Mouse (Mus musculus): Measurements from ENCODE around the gene Amdhd1. TPM values are rescaled to one million over a fixed set of nuclear protein-coding genes. Genes with fewer than 3 reads are reported as not detected.

Amdhd1 gene
- total and polyA plus RNA-seq, 3 experiments, result 0.06 TPM; not detected in 2

DNA sequence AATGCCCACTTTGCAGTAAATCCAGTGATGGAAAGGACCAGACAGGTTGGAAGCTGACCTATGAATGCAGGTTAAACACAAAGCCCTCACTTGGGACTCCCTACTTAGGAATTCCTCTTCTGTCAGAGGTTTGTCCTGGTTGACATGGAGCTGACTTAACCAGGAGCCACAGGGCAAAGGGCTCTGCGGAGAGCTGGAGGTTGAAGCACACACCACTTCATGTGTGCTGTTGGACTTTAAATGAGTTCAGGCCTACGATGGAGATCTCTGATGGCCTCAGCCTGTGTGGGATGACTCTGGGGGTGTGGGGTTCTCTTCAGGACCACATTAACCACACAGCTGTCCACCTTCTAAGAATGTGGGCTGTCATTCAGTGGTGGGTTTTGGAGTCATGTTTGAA is 1.5 kb downstream of the Amdhd1 start:
- WGBS, result 98% methylated on average over 2 of the region's 2 CpGs
- no peak overlapping the region for H3K4me3 ChIP-seq
- no peaks in the 10 kb centered on the region for H3K36me3 ChIP-seq (ENCODE audit: control insufficient read depth, insufficient read depth, low read length)
- no peak for TF ChIP-seq CTCF (IDR thresholded peaks at IDR 0.05)
- TF ChIP-seq POLR2A (IDR thresholded peaks at IDR 0.05; ENCODE audit: insufficient read depth, low read depth, low read length), result no peak
- no peak for TF ChIP-seq EP300 (IDR thresholded peaks at IDR 0.05; ENCODE audit: insufficient read depth, low read depth, low read length)
- H3K9ac ChIP-seq (ENCODE audit: low read depth, low read length), result no peak overlapping the region
- no peaks in the 10 kb centered on the region for H3K79me2 ChIP-seq (replicated peaks; ENCODE audit: control insufficient read depth, insufficient read depth, low read length)
- H3K27ac ChIP-seq, result no peak overlapping the region
- no peak for DNase-seq
- H3K4me1 ChIP-seq (ENCODE audit: control insufficient read depth, insufficient read depth, low read length), result peaks cover 3% of the 10 kb centered on the region
- no peaks in the 10 kb centered on the region for H3K27me3 ChIP-seq (ENCODE audit: control insufficient read depth, insufficient read depth, low read length)
- intact Hi-C loops (cut with DNase I), result no loop called here

DNA sequence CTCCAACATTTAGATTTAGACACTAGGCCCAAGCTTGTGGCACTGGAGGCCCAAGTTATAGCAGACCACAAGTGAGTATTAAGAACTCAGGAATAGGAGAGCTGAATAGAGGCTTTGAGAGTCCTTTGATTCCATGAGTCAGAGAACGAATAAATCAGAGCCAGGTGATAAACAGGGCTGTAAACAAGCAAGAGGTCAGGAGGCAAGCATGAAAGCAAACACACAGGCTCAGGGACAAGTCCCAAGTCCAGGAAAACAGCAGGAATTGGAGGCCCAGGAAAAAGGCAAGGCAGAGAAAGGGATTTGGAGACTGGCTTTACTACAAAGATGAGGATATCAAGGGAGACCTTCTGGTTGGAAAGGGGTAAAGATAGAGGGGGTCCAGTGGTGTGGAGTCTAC is 14.5 kb downstream of the Amdhd1 start:
- DNase-seq, result no peak
- intact Hi-C loops (cut with DNase I), result no loop called here
- 92% methylated on average over 1 of the region's 1 CpGs for WGBS

DNA sequence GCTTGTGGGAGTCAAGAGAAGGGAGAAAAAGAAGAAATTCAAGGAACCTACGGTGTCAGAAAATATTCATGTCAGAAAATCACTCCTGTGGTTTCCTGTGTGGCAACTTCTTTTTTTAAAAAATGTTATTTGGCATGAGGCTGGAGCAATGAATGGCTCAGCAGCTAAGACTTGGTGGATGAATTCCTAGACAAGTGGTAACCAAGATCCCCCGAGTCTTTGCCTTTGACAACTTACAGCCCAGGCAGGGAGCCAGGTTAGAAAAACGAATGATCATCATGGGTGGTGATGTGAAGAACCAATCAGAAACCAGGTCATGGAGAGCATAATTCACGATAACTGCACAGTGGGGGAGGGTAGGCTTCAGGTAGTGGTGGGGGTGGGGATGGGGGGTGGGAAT is 18.8 kb downstream of the Amdhd1 start:
- WGBS, result 62% methylated on average over 4 of the region's 4 CpGs

More for the DNA sequence above, 14.5 kb downstream of the Amdhd1 start:
- Histone ChIP-seq H3K79me2 (replicated peaks; ENCODE audit: control insufficient read depth, insufficient read depth, low read length) (no peaks in the 10 kb centered on the region), H3K27ac (no peak overlapping the region), H3K36me3 (ENCODE audit: control insufficient read depth, insufficient read depth, low read length) (no peaks in the 10 kb centered on the region), H3K4me3 (no peak overlapping the region), H3K4me1 (ENCODE audit: control insufficient read depth, insufficient read depth, low read length) (no peaks in the 10 kb centered on the region), H3K27me3 (ENCODE audit: control insufficient read depth, insufficient read depth, low read length) (no peaks in the 10 kb centered on the region), H3K9ac (ENCODE audit: low read depth, low read length) (no peak overlapping the region)
- TF ChIP-seq EP300 (IDR thresholded peaks at IDR 0.05; ENCODE audit: insufficient read depth, low read depth, low read length) (no peak), POLR2A (IDR thresholded peaks at IDR 0.05; ENCODE audit: insufficient read depth, low read depth, low read length) (no peak), CTCF (IDR thresholded peaks at IDR 0.05) (no peak)

DNA sequence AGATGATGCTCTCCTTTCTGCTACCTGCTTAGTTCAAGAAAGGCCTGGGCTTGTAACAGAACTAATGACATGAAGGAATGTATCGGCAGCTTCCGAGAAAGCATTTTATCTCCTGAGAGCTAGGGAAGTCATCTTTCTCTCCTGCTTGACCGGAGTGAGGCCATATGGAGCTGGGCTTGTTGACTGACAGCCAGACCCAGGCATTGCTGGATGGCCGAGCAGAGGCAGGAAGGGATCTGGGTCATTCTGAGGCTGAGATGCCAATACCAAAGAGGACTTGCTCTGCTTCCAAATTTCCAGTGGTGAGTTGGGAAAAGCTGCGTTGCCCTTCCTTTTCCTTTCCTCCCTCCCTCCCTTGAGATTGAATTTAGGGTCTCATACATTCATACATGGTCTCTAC is 20.1 kb downstream of the Amdhd1 start:
- no peaks in the 10 kb centered on the region for H3K79me2 ChIP-seq (replicated peaks; ENCODE audit: control insufficient read depth, insufficient read depth, low read length)
- 65% methylated on average over 5 of the region's 5 CpGs for WGBS
- no peaks in the 10 kb centered on the region for H3K27me3 ChIP-seq (ENCODE audit: control insufficient read depth, insufficient read depth, low read length)
- TF ChIP-seq POLR2A (IDR thresholded peaks at IDR 0.05; ENCODE audit: insufficient read depth, low read depth, low read length) (no peak), EP300 (IDR thresholded peaks at IDR 0.05; ENCODE audit: insufficient read depth, low read depth, low read length) (no peak), CTCF (IDR thresholded peaks at IDR 0.05) (no peak)
- H3K4me1 ChIP-seq (ENCODE audit: control insufficient read depth, insufficient read depth, low read length), result no peaks in the 10 kb centered on the region
- no peak overlapping the region for H3K27ac ChIP-seq
- H3K4me3 ChIP-seq, result no peak overlapping the region
- intact Hi-C loops (cut with DNase I), result no loop called here
- DNase-seq, result no peak
- no peaks in the 10 kb centered on the region for H3K36me3 ChIP-seq (ENCODE audit: control insufficient read depth, insufficient read depth, low read length)
- no peak overlapping the region for H3K9ac ChIP-seq (ENCODE audit: low read depth, low read length)

More for the DNA sequence above, 18.8 kb downstream of the Amdhd1 start:
- no peak for DNase-seq
- H3K9ac ChIP-seq (ENCODE audit: low read depth, low read length), result no peak overlapping the region
- TF ChIP-seq POLR2A (IDR thresholded peaks at IDR 0.05; ENCODE audit: insufficient read depth, low read depth, low read length) (no peak), EP300 (IDR thresholded peaks at IDR 0.05; ENCODE audit: insufficient read depth, low read depth, low read length) (no peak), CTCF (IDR thresholded peaks at IDR 0.05) (no peak)
- H3K27me3 ChIP-seq (ENCODE audit: control insufficient read depth, insufficient read depth, low read length), result no peaks in the 10 kb centered on the region
- no peak overlapping the region for H3K4me3 ChIP-seq
- H3K36me3 ChIP-seq (ENCODE audit: control insufficient read depth, insufficient read depth, low read length), result no peaks in the 10 kb centered on the region
- no peak overlapping the region for H3K27ac ChIP-seq
- intact Hi-C loops (cut with DNase I), result no loop called here
- no peaks in the 10 kb centered on the region for H3K79me2 ChIP-seq (replicated peaks; ENCODE audit: control insufficient read depth, insufficient read depth, low read length)
- no peaks in the 10 kb centered on the region for H3K4me1 ChIP-seq (ENCODE audit: control insufficient read depth, insufficient read depth, low read length)

DNA sequence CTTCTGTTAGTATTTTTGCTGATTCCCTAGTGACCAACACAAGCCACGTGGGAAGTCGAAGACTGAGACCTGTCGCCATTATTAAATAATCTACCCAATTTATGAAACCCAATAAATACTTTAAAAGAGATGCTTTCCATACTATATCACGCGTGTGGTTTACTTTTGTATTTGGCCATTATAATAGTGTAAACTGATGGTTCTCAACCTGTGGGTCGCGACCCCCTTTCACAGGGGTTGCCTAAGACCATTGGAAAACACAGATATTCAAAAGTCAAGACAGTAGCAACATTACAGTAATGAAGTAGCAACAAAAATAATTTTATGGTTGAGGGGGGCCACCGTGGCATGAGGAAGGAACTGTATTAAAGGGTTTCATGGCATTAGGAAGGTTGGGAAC is 20.7 kb downstream of the Amdhd1 start:
- 90% methylated on average over 8 of the region's 8 CpGs for WGBS
- no peak overlapping the region for H3K27ac ChIP-seq
- no peak for DNase-seq
- H3K36me3 ChIP-seq (ENCODE audit: control insufficient read depth, insufficient read depth, low read length), result no peaks in the 10 kb centered on the region
- H3K27me3 ChIP-seq (ENCODE audit: control insufficient read depth, insufficient read depth, low read length), result no peaks in the 10 kb centered on the region
- H3K79me2 ChIP-seq (replicated peaks; ENCODE audit: control insufficient read depth, insufficient read depth, low read length), result no peaks in the 10 kb centered on the region
- no peak overlapping the region for H3K4me3 ChIP-seq
- H3K9ac ChIP-seq (ENCODE audit: low read depth, low read length), result no peak overlapping the region
- no peaks in the 10 kb centered on the region for H3K4me1 ChIP-seq (ENCODE audit: control insufficient read depth, insufficient read depth, low read length)
- TF ChIP-seq EP300 (IDR thresholded peaks at IDR 0.05; ENCODE audit: insufficient read depth, low read depth, low read length) (no peak), POLR2A (IDR thresholded peaks at IDR 0.05; ENCODE audit: insufficient read depth, low read depth, low read length) (no peak), CTCF (IDR thresholded peaks at IDR 0.05) (no peak)
- intact Hi-C loops (cut with DNase I), result no loop called here

DNA sequence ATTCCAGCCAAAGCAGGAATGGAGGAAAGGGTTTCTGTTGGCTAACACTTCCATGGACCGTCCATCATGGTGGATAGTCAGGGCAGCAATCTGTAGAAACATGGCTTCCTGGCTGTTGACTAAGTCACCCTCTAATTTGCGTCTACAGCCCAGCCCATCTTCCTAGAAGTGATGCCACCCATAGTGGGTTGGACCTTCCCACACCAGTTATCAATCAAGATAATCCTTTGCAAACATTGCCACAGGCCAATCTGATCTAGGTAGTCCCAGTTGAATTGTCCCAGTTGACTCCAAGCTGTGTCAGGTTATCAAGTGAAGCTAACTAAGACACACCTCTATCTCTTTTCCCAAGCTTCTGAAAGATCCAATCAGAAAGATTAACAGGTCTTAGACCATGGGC is 21.2 kb downstream of the Amdhd1 start:
- Histone ChIP-seq H3K4me3 (no peak overlapping the region), H3K27ac (no peak overlapping the region), H3K27me3 (ENCODE audit: control insufficient read depth, insufficient read depth, low read length) (no peaks in the 10 kb centered on the region), H3K4me1 (ENCODE audit: control insufficient read depth, insufficient read depth, low read length) (no peaks in the 10 kb centered on the region), H3K79me2 (replicated peaks; ENCODE audit: control insufficient read depth, insufficient read depth, low read length) (no peaks in the 10 kb centered on the region), H3K36me3 (ENCODE audit: control insufficient read depth, insufficient read depth, low read length) (no peaks in the 10 kb centered on the region), H3K9ac (ENCODE audit: low read depth, low read length) (no peak overlapping the region)
- TF ChIP-seq POLR2A (IDR thresholded peaks at IDR 0.05; ENCODE audit: insufficient read depth, low read depth, low read length), result no peak
- TF ChIP-seq EP300 (IDR thresholded peaks at IDR 0.05; ENCODE audit: insufficient read depth, low read depth, low read length), result no peak
- TF ChIP-seq CTCF (IDR thresholded peaks at IDR 0.05), result no peak
- no peak for DNase-seq
- WGBS, result 86% methylated on average over 2 of the region's 2 CpGs
- intact Hi-C loops (cut with DNase I), result no loop called here

Measured in heart, adult 2 months (tissue).